Mouse (Mus musculus): ENCODE results near the gene Prpf8. TPM values are rescaled to one million over a fixed set of nuclear protein-coding genes. Genes with fewer than 3 reads are reported as not detected.
A peak's percentile ranks its signal among the peaks of the same experiment; 100 is the strongest.

Gene Prpf8
- total RNA-seq, 2 experiments from 2014 or later = 113 to 123 TPM

DNA sequence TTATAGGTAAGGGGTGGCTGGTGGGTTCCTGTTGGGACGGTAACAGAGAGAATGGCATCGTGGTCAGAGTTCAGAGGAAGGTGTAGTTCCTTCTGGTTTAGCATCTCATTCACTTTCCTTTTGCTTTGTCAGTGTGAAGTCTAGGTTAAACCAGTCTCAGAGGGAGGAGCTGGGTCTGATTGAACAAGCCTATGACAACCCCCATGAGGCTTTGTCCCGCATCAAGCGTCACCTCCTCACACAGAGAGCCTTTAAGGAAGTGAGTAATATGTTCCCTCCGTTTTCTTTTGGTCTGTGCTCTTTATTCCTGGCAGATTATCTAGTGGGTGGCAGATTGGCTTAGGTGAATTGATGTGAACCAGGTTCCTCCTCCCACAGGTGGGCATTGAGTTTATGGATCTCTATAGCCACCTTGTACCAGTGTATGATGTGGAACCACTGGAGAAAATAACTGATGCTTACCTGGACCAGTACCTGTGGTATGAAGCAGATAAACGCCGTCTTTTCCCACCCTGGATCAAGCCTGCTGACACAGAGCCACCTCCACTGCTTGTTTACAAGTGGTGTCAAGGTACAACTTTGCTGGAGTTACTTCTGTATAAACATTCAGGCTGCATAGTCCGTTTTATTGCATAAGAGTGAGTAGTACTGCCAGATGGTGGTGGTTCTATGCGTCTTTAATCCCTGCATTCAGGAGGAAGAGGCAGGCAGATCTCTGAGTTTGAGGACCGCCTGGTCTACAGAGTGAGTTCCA lies 7.9 kb downstream of the Prpf8 start:
- DNase-seq (ENCODE audit: low spot score in 2 of 2) = no peak

DNA sequence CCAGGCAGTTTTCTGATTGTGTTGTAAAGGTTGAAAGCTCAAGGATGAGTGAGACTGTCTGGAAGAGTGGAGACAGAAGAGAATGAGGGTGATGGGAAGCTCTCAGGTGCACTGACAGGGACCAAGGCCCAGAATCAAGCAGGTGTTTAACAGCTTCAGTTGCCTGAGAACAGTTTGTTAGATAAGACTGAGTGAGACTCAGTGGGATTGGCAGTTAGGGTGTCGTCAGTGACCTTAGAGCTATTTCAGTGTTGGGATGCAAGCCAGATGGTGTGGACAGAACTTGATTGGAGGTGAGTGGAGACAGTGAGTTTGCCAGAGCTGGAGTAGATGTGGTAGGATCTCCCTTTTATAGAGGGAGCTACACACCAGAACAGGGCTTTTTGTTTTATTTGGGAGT lies 11.5 kb downstream of the Prpf8 start:
- no peak for DNase-seq (ENCODE audit: low spot score in 2 of 2)

DNA sequence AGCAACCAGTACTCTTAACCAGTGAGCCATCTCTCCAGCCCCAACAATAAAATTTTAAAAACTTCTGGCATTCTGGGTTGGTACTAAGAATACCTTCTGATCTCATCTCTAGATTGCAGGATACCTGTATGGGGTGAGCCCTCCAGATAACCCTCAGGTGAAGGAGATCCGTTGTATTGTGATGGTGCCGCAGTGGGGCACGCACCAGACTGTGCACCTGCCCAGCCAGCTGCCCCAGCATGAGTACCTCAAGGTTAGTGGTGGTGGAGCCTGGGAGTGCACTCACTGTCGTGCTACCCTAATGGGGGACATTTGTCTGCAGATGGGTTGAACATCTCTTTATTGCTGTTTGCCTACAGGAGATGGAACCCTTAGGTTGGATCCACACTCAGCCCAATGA lies 21.5 kb downstream of the Prpf8 start:
- DNase-seq (ENCODE audit: low spot score in 2 of 2) = no peak

GRCm38 (mm10) chr11:75508904-75509303 lies 22.3 kb downstream of the Prpf8 start:
- no peak for DNase-seq (ENCODE audit: low spot score in 2 of 2)

- DNase-seq (ENCODE audit: low spot score in 2 of 2) = peak; percentile 72 to 78
These were observed 23.4 kb downstream of the Prpf8 start, which contains the start of gene Rilp for GRCm38 (mm10) chr11:75509741-75510626. Gene Rilp (plus strand): TSS chr11:75510094.

DNA sequence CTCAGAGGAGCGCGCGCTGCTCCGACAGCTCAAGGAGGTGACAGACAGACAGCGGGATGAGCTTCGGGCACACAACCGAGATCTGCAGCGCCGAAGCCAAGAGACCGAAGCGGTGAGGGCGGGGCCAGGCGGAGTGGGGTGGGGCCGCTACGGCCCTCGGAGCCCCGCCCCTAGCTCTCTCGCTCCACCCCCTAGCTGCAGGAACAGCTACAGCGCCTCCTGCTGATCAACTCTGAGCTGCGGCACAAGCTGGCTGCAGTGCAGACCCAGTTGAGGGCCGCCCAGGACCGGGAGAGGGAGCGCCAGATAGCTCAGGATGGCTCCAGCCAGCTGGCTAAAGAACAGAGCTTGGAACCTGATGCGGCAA lies 24.0 kb downstream of the Prpf8 start:
- peak; percentile 97 for DNase-seq (ENCODE audit: low spot score in 2 of 2)

DNA sequence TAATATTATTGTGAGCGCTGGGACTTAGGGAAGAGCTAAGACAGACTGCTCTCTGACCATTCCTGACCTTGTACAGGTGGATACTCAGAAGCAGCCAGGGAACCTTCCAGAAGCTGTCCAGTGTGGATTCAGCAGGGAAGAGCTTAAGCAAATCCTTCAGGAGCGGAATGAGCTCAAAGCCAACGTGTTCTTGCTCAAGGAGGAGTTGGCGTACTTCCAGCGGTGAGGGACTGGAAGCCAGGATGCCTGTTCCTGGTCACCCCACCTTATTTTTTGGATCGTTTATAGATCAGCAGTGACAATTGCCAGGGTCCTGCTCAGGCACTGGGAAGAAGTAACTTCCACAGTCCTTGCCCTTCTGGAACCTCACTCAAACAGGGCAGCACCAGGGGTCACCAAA lies 24.6 kb downstream of the Prpf8 start:
- DNase-seq (ENCODE audit: low spot score in 2 of 2) = peak; percentile 36 to 43

GRCm38 (mm10) chr11:75512301-75513018 lies 25.8 kb downstream of the Prpf8 start:
- DNase-seq (ENCODE audit: low spot score in 2 of 2) = no peak

DNA sequence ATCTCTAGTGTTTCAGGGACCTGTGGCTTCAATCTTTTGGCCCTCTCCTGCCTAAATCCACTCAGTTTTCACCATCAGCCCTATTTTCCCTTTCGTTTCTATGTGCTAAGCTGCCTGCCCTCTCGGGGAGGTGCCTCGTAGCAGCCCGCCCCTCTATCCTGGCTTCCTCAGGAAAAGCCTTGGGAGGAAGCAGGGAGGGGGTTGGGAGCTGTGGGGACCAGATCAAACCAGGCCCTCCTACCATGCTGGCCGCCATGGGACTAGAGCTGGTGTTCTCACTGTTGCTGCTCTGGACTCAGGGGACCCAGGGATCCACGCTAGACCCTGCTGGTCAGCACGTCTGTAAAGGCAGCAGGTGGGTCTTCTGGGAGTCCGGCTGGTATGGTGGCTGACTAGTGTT lies 26.7 kb downstream of the Prpf8 start, which contains the start of gene Scarf1:
Scarf1 (plus strand) TSS at position 205 of the 400 bp plus-strand sequence.
- no peak for DNase-seq (ENCODE audit: low spot score in 2 of 2)

- no peak for DNase-seq (ENCODE audit: low spot score in 2 of 2)
These were observed 28.6 kb downstream of the Prpf8 start for GRCm38 (mm10) chr11:75515186-75515585.

DNA sequence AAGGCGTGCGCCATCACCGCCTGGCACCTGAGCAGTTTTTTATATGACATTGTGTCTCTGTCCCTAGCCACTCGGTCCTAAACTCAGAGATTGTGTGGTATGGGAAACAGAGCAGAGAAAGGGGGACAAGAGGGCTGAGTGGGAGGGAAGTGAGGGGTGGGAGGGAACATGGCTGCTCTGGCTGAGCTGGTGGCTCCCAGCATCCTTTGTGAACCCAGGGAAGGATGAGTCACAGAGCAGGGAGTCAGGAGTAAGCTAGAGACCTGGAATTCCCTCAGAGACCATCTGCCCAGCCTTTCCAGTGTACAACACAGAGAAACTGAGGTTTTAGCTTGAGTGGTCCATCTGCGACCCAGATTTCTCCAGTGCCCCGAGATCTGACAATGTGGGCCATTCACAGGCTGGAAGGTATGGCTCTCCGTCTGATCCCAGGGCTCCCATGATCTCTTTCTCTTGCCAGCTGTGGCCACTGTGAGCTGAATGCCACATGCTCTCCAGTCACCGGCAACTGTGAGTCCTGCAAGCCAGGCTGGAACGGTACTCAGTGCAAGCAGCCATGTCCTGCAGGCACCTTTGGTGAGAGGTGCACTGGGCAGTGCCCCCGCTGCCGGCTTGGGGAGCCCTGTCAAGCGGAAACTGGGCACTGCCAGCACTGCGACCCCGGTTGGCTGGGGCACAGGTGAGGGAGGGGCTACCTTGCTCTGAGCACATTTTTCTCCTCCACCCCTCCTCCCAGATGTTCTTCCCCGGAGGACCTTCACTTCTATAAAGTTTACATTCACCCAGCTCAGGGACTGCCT lies 33.4 kb downstream of the Prpf8 start:
- DNase-seq (ENCODE audit: low spot score in 2 of 2) = no peak

- no peak for DNase-seq (ENCODE audit: low spot score in 2 of 2)
These were observed 35.0 kb downstream of the Prpf8 start for GRCm38 (mm10) chr11:75521609-75522008.

GRCm38 (mm10) chr11:75522793-75523192 lies 36.2 kb downstream of the Prpf8 start:
- no peak for DNase-seq (ENCODE audit: low spot score in 2 of 2)

DNA sequence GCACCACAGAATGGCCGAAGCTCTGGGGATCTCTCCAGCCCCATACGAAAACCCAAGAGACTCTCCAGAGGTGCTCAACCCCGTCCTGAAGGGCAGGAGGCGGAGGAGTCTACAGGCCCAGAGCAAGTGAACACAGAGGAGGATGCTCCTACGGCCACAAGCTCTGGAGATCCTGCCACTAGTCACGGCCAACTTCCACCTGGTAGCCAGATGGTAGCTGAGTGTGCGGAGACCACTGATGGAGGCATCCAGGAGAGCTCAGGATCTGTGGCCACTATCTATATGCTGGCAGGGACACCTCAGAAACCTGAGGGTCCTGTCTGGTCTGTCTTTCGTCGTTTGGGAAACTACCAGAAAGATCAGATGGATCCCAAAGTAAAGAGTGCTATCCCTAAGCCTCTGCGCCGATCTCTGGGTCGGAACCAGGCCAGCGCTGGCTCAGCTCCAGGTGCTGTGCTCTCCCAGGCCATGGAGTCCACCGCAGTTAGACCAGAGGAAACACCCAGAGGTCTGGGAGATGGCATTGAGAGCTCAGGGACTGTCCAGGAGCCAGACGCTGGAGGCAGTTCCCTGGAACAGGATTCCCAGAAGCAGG lies 39.0 kb downstream of the Prpf8 start:
- DNase-seq (ENCODE audit: low spot score in 2 of 2) = no peak

DNA sequence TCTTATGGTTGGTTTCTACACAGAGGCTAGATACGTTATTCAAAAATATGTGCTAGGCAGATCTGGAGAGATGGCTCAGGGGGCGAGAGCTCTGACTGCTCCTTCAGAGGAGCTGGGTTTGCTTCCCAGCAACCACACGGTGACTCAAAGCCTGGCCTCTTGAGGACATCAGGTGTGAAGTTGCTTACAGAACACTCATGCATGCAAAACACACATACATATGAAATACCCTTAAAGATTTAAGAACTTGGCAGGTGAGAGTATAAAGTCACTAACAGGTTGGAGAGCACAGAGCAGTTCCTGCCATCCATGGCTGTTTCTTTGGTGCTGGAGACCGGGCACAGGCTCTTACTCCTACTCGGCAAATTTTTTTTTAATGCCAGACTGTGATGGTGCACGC lies 40.3 kb downstream of the Prpf8 start:
- no peak for DNase-seq (ENCODE audit: low spot score in 2 of 2)

DNA sequence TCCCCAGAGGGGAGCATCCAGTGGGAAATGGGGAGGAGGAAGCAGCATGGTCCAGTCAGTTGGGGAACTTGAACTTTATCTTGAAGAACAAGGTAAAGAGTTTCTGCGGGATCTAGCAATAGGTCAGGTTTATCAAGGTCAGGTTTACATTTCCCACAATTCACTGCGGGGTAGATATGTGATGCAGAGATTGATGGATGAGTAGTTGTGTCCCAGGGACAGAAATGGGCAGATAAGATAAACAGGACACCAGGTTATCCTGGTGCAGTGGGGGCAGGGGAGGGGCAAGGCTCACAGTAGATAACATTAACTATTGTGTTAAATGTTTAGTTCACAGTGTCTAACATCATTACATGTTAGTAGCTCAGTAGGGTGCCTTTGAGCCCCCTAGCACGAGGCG lies 43.2 kb downstream of the Prpf8 start:
- no peak for DNase-seq (ENCODE audit: low spot score in 2 of 2)

DNA sequence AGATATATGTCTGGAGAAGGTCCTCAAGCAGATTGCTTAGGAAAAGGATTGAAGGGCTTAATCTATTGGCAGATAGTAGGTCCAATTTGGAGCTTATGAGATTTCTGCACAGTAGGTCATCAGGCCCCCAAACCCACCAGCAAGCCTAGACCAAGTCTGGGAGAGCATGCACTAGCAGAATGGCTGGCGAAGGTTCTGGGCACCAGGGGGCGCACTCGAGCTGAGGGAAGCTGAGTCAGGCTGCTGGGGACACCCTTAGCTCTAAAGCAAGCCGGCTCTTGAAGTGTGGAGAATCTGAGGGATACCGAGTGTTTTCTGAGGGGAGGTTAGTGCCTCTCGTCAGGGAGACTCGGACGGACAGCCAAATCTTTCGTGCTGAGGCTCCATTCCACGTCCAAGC lies 43.7 kb downstream of the Prpf8 start:
- peak; percentile 100 for DNase-seq (ENCODE audit: low spot score in 2 of 2)

- no peak for DNase-seq (ENCODE audit: low spot score in 2 of 2)
These were observed 44.3 kb downstream of the Prpf8 start for GRCm38 (mm10) chr11:75530845-75531373.

DNA sequence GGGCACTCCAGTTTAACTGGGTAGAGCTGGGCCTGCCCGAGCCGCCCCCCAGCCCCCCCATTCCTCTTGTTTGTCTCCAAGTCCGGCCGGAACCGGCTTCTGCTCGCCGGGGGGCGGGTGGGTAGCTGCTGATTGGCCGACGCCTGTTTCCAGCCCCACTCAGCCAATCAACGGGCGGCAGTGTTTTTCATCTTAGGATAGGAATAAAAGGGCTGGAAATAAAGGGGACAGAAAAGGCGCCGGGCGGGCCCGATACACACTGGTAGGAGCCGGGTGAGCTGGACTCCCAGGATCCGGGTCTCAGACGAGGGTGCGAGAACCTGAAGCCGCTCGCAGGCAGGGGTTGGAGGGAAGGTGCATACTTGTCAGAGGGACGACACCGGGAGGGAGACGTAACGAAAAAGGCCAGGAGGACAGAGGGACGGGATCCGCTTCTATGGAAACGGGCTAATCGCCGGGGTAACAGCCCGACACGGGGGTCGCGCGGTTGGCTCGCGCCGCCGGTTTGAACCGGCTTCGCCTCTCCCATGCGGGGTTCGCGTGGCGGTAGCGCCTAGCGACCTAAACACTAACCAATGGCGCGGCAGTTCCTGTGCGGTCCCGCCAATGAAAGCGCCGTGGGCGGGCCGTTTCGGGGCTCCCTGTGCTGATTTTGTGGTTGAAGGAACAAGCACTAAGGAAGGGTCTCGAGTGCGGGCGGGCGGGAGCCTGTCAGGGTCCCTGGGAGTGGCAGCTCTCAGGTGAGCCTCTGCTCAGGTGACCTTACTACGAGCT lies 45.0 kb downstream of the Prpf8 start, which contains the start of gene Slc43a2:
Slc43a2 (plus strand) TSS at position 226 of the 774 bp plus-strand sequence.
- DNase-seq (ENCODE audit: low spot score in 2 of 2) = peak; percentile 96 to 97

All from layer of hippocampus, postnatal 10 days (tissue).